Comparison of ENCODE assay signal across 17 mouse cellular contexts in genomic region chr3:135641623-135641915, GRCm38 (mm10). TPM values are rescaled to one million over a fixed set of nuclear protein-coding genes. Genes with fewer than 3 reads are reported as not detected.
DNase-seq lines count a peak whose midpoint lies in the region; ATAC-seq and TF ChIP-seq lines count a peak whose summit lies in the region.
"Had no signal": no experiment of that assay in that cellular context is flagged by ENCODE, and none has a peak within 500 bp of the region (broad histone marks: within the 10 kb centered on the region; RNA-seq: fewer than 3 reads in every experiment).

No protein-coding gene starts in this region.

- no peak overlapping the region for H3K4me2 ChIP-seq in CH12.LX (ENCODE audit: insufficient read depth, low read depth, poor library complexity, severe bottlenecking)
- peak overlapping the region; percentile 23; the same call in 1 of the 2 replicates for H3K4me2 ChIP-seq in heart, embryonic 14.5 days (ENCODE audit: low read length)
- H3K4me2 ChIP-seq in liver, embryonic 13.5 days: 0 out of 2 replicates have a peak overlapping the region, but pooled peaks have one; percentile 17
- H3K4me2 ChIP-seq: hindbrain, embryonic 14.5 days; lung, embryonic 15.5 days had no signal

- H3K9ac ChIP-seq in CH12.LX (ENCODE audit: insufficient read depth, low read depth): no peak overlapping the region
- no peak overlapping the region for H3K9ac ChIP-seq in heart, embryonic 14.5 days (ENCODE audit: low read length)
- H3K9ac ChIP-seq in liver, embryonic 13.5 days: no peak overlapping the region
- H3K9ac ChIP-seq: hindbrain, embryonic 14.5 days; lung, embryonic 15.5 days had no signal

- no peak for TF ChIP-seq POLR2A in CH12.LX (IDR thresholded peaks at IDR 0.05; ENCODE audit: low read depth, low read length)

- peaks cover 44% of the 10 kb centered on the region for H3K36me3 ChIP-seq in heart, embryonic 10.5 days
- peaks cover 47 to 91% of the 10 kb centered on the region in 2 experiments for H3K36me3 ChIP-seq in CH12.LX (replicated peaks in 1 of 2; ENCODE audit: control insufficient read depth in 1 of 2, insufficient read depth in 1 of 2, low read length in 1 of 2)
- H3K36me3 ChIP-seq in heart, embryonic 14.5 days (ENCODE audit: control insufficient read depth, insufficient read depth, low read length): peaks cover 34% of the 10 kb centered on the region
- peaks cover 4% of the 10 kb centered on the region; the same call in 1 of the 2 replicates for H3K36me3 ChIP-seq in liver, embryonic 13.5 days

- dilution Hi-C loops in CH12.LX (cut with MboI; ENCODE audit: extremely low pct_ligation_motif_present, extremely low pct_unique_long_range_greater_than_20kb, low sequenced_read_pairs): no loop called here

- no peaks in the 10 kb centered on the region for H3K27me3 ChIP-seq in heart, embryonic 10.5 days (ENCODE audit: insufficient read depth, poor library complexity, severe bottlenecking)
- no peaks in the 10 kb centered on the region for H3K27me3 ChIP-seq in CH12.LX (replicated peaks)
- no peaks in the 10 kb centered on the region for H3K27me3 ChIP-seq in heart, embryonic 14.5 days (ENCODE audit: control insufficient read depth, insufficient read depth, low read length)
- no peaks in the 10 kb centered on the region for H3K27me3 ChIP-seq in liver, embryonic 13.5 days
- H3K27me3 ChIP-seq: lung, embryonic 15.5 days; Patski had no signal

- H3K27ac ChIP-seq in heart, embryonic 10.5 days: peak overlapping the region; percentile 68
- H3K27ac ChIP-seq in CH12.LX (ENCODE audit: insufficient read depth, low read depth): no peak overlapping the region
- H3K27ac ChIP-seq in heart, embryonic 14.5 days (replicated peaks in 1 of 2; ENCODE audit: control insufficient read depth in 1 of 2, insufficient read depth in 1 of 2, low read depth in 2 of 2, low read length in 2 of 2): peak overlapping the region; percentile 80 to 82
- H3K27ac ChIP-seq in liver, embryonic 13.5 days: no peak overlapping the region
- H3K27ac ChIP-seq: forebrain, embryonic 10.5 days; gastrocnemius, adult 2 months; hindbrain, embryonic 14.5 days; left cerebral cortex, adult 2 months; lung, embryonic 15.5 days had no signal

- 18% methylated on average over 4 of the region's 4 CpGs for WGBS in heart, embryonic 10.5 days
- 3% methylated on average over 4 of the region's 4 CpGs for WGBS in heart, embryonic 14.5 days
- WGBS in liver, embryonic 13.5 days (ENCODE audit: insufficient replicate concordance): 16% methylated on average over 4 of the region's 4 CpGs

- ATAC-seq in heart, embryonic 14.5 days (ENCODE audit: insufficient number of reproducible peaks, insufficient read depth, low FRiP score, low read depth): peak; percentile 81
- ATAC-seq in liver, embryonic 13.5 days (ENCODE audit: low read depth): peak; percentile 85

- TF ChIP-seq RAD21 in CH12.LX (IDR thresholded peaks at IDR 0.05; ENCODE audit: low read depth, low read length): no peak

- peaks cover 36% of the 10 kb centered on the region for H3K4me1 ChIP-seq in heart, embryonic 10.5 days
- H3K4me1 ChIP-seq in CH12.LX (ENCODE audit: control insufficient read depth in 1 of 2, insufficient read depth in 2 of 2): peaks cover 28 to 59% of the 10 kb centered on the region in 2 experiments
- H3K4me1 ChIP-seq in heart, embryonic 14.5 days (ENCODE audit: control insufficient read depth in 2 of 2, insufficient read depth in 2 of 2, low read length in 2 of 2): peaks cover 23 to 37% of the 10 kb centered on the region in 2 experiments
- peaks cover 34% of the 10 kb centered on the region for H3K4me1 ChIP-seq in liver, embryonic 13.5 days (replicated peaks)
- H3K4me1 ChIP-seq: lung, embryonic 15.5 days had no signal

- TF ChIP-seq EP300 in CH12.LX (IDR thresholded peaks at IDR 0.05; ENCODE audit: low read length): no peak

- TF ChIP-seq CTCF in CH12.LX (conservative IDR thresholded peaks at IDR 0.05 in 1 of 2, IDR thresholded peaks at IDR 0.05 in 1 of 2; ENCODE audit: low read depth in 2 of 2, low read length in 2 of 2): no peak

- intact Hi-C loops in heart, postnatal 14 days (cut with DNase I): no loop called here

- peak; percentile 82 for DNase-seq in heart, embryonic 10.5 days (ENCODE audit: low spot score)
- DNase-seq in heart, postnatal 14 days: no peak
- no peak for DNase-seq in CH12.LX (ENCODE audit: extremely low read depth)
- peak; percentile 24 for DNase-seq in liver, embryonic 13.5 days
- no peak for DNase-seq in gastrocnemius, postnatal 4 days (ENCODE audit: low spot score in 2 of 2)
- no peak for DNase-seq in cerebellum, adult 18-20 months
- no peak for DNase-seq in layer of hippocampus, adult 8-10 months (ENCODE audit: low spot score in 2 of 2)
- DNase-seq: cerebellum, adult 2 months; embryo, embryonic 11 days; kidney, postnatal 10 days had no signal

- in situ Hi-C loops in CH12.LX (cut with MboI; ENCODE audit: low pct_ligation_motif_present, low pct_unique_long_range_greater_than_20kb, low sequenced_read_pairs): no loop called here

- H3K79me2 ChIP-seq in CH12.LX (replicated peaks; ENCODE audit: control insufficient read depth, extremely low read depth, insufficient read depth, poor library complexity, severe bottlenecking): no peaks in the 10 kb centered on the region

- no peaks in the 10 kb centered on the region for H3K9me3 ChIP-seq in heart, embryonic 10.5 days
- H3K9me3 ChIP-seq in CH12.LX (replicated peaks; ENCODE audit: low read length): peaks cover 12% of the 10 kb centered on the region
- no peaks in the 10 kb centered on the region for H3K9me3 ChIP-seq in heart, embryonic 14.5 days (ENCODE audit: control insufficient read depth, low read length)
- no peaks in the 10 kb centered on the region for H3K9me3 ChIP-seq in liver, embryonic 13.5 days (replicated peaks)
- H3K9me3 ChIP-seq: forebrain, embryonic 10.5 days; lung, embryonic 15.5 days had no signal

- H3K4me3 ChIP-seq in heart, embryonic 10.5 days: no peak overlapping the region
- no peak overlapping the region for H3K4me3 ChIP-seq in CH12.LX (replicated peaks in 1 of 3; ENCODE audit: low read depth in 2 of 3, low read length in 2 of 3, poor library complexity in 1 of 3)
- H3K4me3 ChIP-seq in heart, embryonic 14.5 days (ENCODE audit: control insufficient read depth in 1 of 2, insufficient read depth in 1 of 2, low read depth in 1 of 2, low read length in 2 of 2): no peak overlapping the region
- H3K4me3 ChIP-seq in liver, embryonic 13.5 days (replicated peaks): no peak overlapping the region
- H3K4me3 ChIP-seq: forebrain, embryonic 10.5 days; gastrocnemius, adult 2 months; left cerebral cortex, adult 2 months; lung, embryonic 15.5 days had no signal

TF ChIP-seq in CH12.LX, 34 proteins besides CTCF, POLR2A, EP300 and RAD21:
- TF ChIP-seq SMC3 (IDR thresholded peaks at IDR 0.05; ENCODE audit: low read depth, low read length): no peak
- TF ChIP-seq ETS1 (conservative IDR thresholded peaks at IDR 0.05; ENCODE audit: low read depth, low read length): 0 out of 2 replicates have a peak, but pooled peaks have one; percentile 0
TF ChIP-seq in CH12.LX: peak in this region for 1.

RNA-seq across cellular contexts. Expression of gene Nfkb1, which starts 49.8 kb away (rescaled TPM):
- 13.2 and 16.0 TPM in 2 replicates for polyA plus RNA-seq in heart, embryonic 10.5 days (2016; fragmentation: Nextera tagmentation; extraction: Ambion mirVana)
- 10 to 100 TPM; 44.1 to 45.4 TPM for total RNA-seq in heart, postnatal 14 days (2021)
- total RNA-seq in CH12.LX (2012; rRNA removed) (256 and 271 TPM in 2 replicates), CH12.LX (2014; rRNA removed) (351 and 369 TPM in 2 replicates)
- 283 and 346 TPM in 2 replicates for polyA plus RNA-seq in CH12.LX (2012; ENCODE audit: insufficient read length, low read depth)
- polyA plus RNA-seq in heart, embryonic 14.5 days (2014; fragmentation: Nextera tagmentation; extraction: Ambion mirVana): 23.5 and 25.2 TPM in 2 replicates
- 13.9 and 14.1 TPM in 2 replicates for polyA plus RNA-seq in liver, embryonic 13.5 days (2015; fragmentation: Nextera tagmentation; extraction: Ambion mirVana)
- total RNA-seq in gastrocnemius, postnatal 4 days (2021): 10 to 100 TPM; 36.1 to 37.0 TPM
- total RNA-seq in layer of hippocampus, adult 8-10 months (2022): 10 to 100 TPM; 23.0 to 30.7 (median 29.0) TPM

Comparison
In these comparisons a context has a peak if more than half of its experiments do, and no peak if none do; other contexts are left out.
1. DNase-seq: peak in heart, embryonic 10.5 days (single experiment) and liver, embryonic 13.5 days (single experiment); none in heart, postnatal 14 days (0 of 2), CH12.LX (single experiment), gastrocnemius, postnatal 4 days (0 of 2), cerebellum, adult 18-20 months (0 of 2) and layer of hippocampus, adult 8-10 months (0 of 2).
2. H3K27ac ChIP-seq: peak in heart, embryonic 10.5 days (single experiment) and heart, embryonic 14.5 days (2 of 2); none in CH12.LX (single experiment) and liver, embryonic 13.5 days (single experiment).
3. RNA of gene Nfkb1, which starts 49.8 kb away (total RNA-seq): 256 to 369 TPM in CH12.LX; 44.1 to 45.4 TPM in heart, postnatal 14 days, 36.1 to 37.0 TPM in gastrocnemius, postnatal 4 days and 23.0 to 30.7 TPM in layer of hippocampus, adult 8-10 months; every median in the first group is over 4 times any median in the second.